Mouse (Mus musculus): Measurements from ENCODE around the gene Lacc1. TPM values are rescaled to one million over a fixed set of nuclear protein-coding genes. Genes with fewer than 3 reads are reported as not detected.
A peak's percentile ranks its signal among the peaks of the same experiment; 100 is the strongest.
"Not testable (repeated sequence)": the region's sequence is repeated elsewhere in the genome, so short reads cannot be mapped to it uniquely, and the experiment has no call there.

The Lacc1 gene
- polyA plus RNA-seq, 1 experiment from 2014 or later, result 3.8 TPM

- Histone ChIP-seq H3K27me3 (0 out of 2 replicates have a peak, but pooled peaks cover 3% of the 10 kb centered on the region), H3K4me3 (no peak overlapping the region), H3K9me3 (no peaks in the 10 kb centered on the region), H3K27ac (no peak overlapping the region), H3K9ac (no peak overlapping the region), H3K36me3 (no peaks in the 10 kb centered on the region), H3K4me1 (replicated peaks) (no peaks in the 10 kb centered on the region), H3K4me2 (no peak overlapping the region)
- no peak for ATAC-seq (ENCODE audit: low FRiP score)
- WGBS, result 58% methylated on average over 5 of the region's 5 CpGs
These were observed 7.2 kb downstream of the Lacc1 start for GRCm38 (mm10) chr14:77029319-77030054.

- no peak overlapping the region for H3K4me3 ChIP-seq
- no peaks in the 10 kb centered on the region for H3K4me1 ChIP-seq (replicated peaks)
- H3K4me2 ChIP-seq, result no peak overlapping the region
- no peak for ATAC-seq (ENCODE audit: low FRiP score)
- no peaks in the 10 kb centered on the region for H3K36me3 ChIP-seq
- no peaks in the 10 kb centered on the region for H3K27me3 ChIP-seq
- no peak overlapping the region for H3K27ac ChIP-seq
- H3K9ac ChIP-seq, result no peak overlapping the region
- H3K9me3 ChIP-seq, result no peaks in the 10 kb centered on the region
- WGBS, result 93% methylated on average over 3 of the region's 3 CpGs
These were observed 12.2 kb downstream of the Lacc1 start for GRCm38 (mm10) chr14:77024499-77024898.

- Histone ChIP-seq H3K4me3 (no peak overlapping the region), H3K4me1 (replicated peaks) (no peaks in the 10 kb centered on the region), H3K9ac (no peak overlapping the region), H3K27ac (no peak overlapping the region), H3K27me3 (no peaks in the 10 kb centered on the region), H3K4me2 (no peak overlapping the region), H3K36me3 (no peaks in the 10 kb centered on the region), H3K9me3 (no peaks in the 10 kb centered on the region)
- WGBS, result 87% methylated on average over 6 of the region's 6 CpGs
- ATAC-seq (ENCODE audit: low FRiP score), result no peak
These were observed 19.5 kb downstream of the Lacc1 start for GRCm38 (mm10) chr14:77017211-77017610.

GRCm38 (mm10) chr14:77016783-77017182 lies 19.9 kb downstream of the Lacc1 start:
- 69% methylated on average over 12 of the region's 12 CpGs for WGBS
- H3K9me3 ChIP-seq; H3K4me2 ChIP-seq; H3K36me3 ChIP-seq; H3K27ac ChIP-seq; ATAC-seq (ENCODE audit: low FRiP score); H3K27me3 ChIP-seq; H3K4me3 ChIP-seq; H3K9ac ChIP-seq; H3K4me1 ChIP-seq (replicated peaks): not testable (repeated sequence)

GRCm38 (mm10) chr14:77011804-77012203 lies 24.9 kb downstream of the Lacc1 start:
- Histone ChIP-seq H3K9ac (peak overlapping the region; percentile 55; the same call in 1 of the 2 replicates), H3K4me1 (replicated peaks) (no peaks in the 10 kb centered on the region), H3K27me3 (no peaks in the 10 kb centered on the region), H3K36me3 (no peaks in the 10 kb centered on the region), H3K4me2 (no peak overlapping the region), H3K4me3 (no peak overlapping the region), H3K9me3 (no peaks in the 10 kb centered on the region), H3K27ac (peak overlapping the region; percentile 74)
- 7% methylated on average over 3 of the region's 3 CpGs for WGBS
- peak; percentile 65 for ATAC-seq (ENCODE audit: low FRiP score)

- Histone ChIP-seq H3K4me1 (replicated peaks) (peaks cover 12% of the 10 kb centered on the region), H3K27me3 (no peaks in the 10 kb centered on the region), H3K9ac (no peak overlapping the region), H3K4me3 (no peak overlapping the region), H3K27ac (no peak overlapping the region), H3K36me3 (no peaks in the 10 kb centered on the region), H3K9me3 (no peaks in the 10 kb centered on the region), H3K4me2 (no peak overlapping the region)
- 22% methylated on average over 3 of the region's 3 CpGs for WGBS
- ATAC-seq (ENCODE audit: low FRiP score), result no peak
These were observed 28.5 kb downstream of the Lacc1 start for GRCm38 (mm10) chr14:77008238-77008637.

- peaks cover 12% of the 10 kb centered on the region for H3K4me1 ChIP-seq (replicated peaks)
- no peaks in the 10 kb centered on the region for H3K9me3 ChIP-seq
- 64% methylated on average over 5 of the region's 5 CpGs for whole genome bisulfite sequencing
- H3K27me3 ChIP-seq, result no peaks in the 10 kb centered on the region
- no peak overlapping the region for H3K4me3 ChIP-seq
- H3K4me2 ChIP-seq, result no peak overlapping the region
- ATAC-seq (ENCODE audit: low FRiP score), result no peak
- H3K36me3 ChIP-seq, result no peaks in the 10 kb centered on the region
- H3K27ac ChIP-seq, result no peak overlapping the region
- no peak overlapping the region for H3K9ac ChIP-seq
These were observed 31.1 kb downstream of the Lacc1 start for GRCm38 (mm10) chr14:77005566-77005965.

GRCm38 (mm10) chr14:77004740-77005139 lies 32.0 kb downstream of the Lacc1 start:
- 62% methylated on average over 8 of the region's 8 CpGs for WGBS
- Histone ChIP-seq H3K27ac (no peak overlapping the region), H3K9ac (no peak overlapping the region)

GRCm38 (mm10) chr14:76990351-76990750 lies 46.4 kb downstream of the Lacc1 start:
- not testable (repeated sequence) for H3K27ac ChIP-seq; H3K9me3 ChIP-seq; H3K4me1 ChIP-seq (replicated peaks); H3K4me3 ChIP-seq; ATAC-seq (ENCODE audit: low FRiP score); H3K36me3 ChIP-seq; H3K9ac ChIP-seq; H3K27me3 ChIP-seq; H3K4me2 ChIP-seq
- 86% methylated on average over 2 of the region's 2 CpGs for WGBS

More at GRCm38 (mm10) chr14:77004740-77005139, 32.0 kb downstream of the Lacc1 start:
- H3K4me2 ChIP-seq, result no peak overlapping the region
- H3K4me1 ChIP-seq (replicated peaks), result peaks cover 12% of the 10 kb centered on the region
- no peak for ATAC-seq (ENCODE audit: low FRiP score)
- H3K4me3 ChIP-seq, result no peak overlapping the region
- H3K9me3 ChIP-seq, result no peaks in the 10 kb centered on the region
- no peaks in the 10 kb centered on the region for H3K27me3 ChIP-seq
- no peaks in the 10 kb centered on the region for H3K36me3 ChIP-seq

GRCm38 (mm10) chr14:76981781-76982180 lies 54.9 kb downstream of the Lacc1 start:
- H3K27ac ChIP-seq, result peak overlapping the region; percentile 13; the same call in 1 of the 2 replicates
- WGBS, result 55% methylated on average over 1 of the region's 1 CpGs
- H3K4me3 ChIP-seq, result no peak overlapping the region
- ATAC-seq (ENCODE audit: low FRiP score), result no peak
- H3K9me3 ChIP-seq, result no peaks in the 10 kb centered on the region
- no peak overlapping the region for H3K9ac ChIP-seq
- no peak overlapping the region for H3K4me2 ChIP-seq
- H3K27me3 ChIP-seq, result no peaks in the 10 kb centered on the region
- no peaks in the 10 kb centered on the region for H3K36me3 ChIP-seq
- H3K4me1 ChIP-seq (replicated peaks), result 0 out of 2 replicates have a peak, but pooled peaks cover 3% of the 10 kb centered on the region

- 0 out of 2 replicates have a peak, but pooled peaks cover 3% of the 10 kb centered on the region for H3K4me1 ChIP-seq (replicated peaks)
- H3K9me3 ChIP-seq, result no peaks in the 10 kb centered on the region
- WGBS, result 98% methylated on average over 4 of the region's 4 CpGs
- no peak overlapping the region for H3K27ac ChIP-seq
- no peaks in the 10 kb centered on the region for H3K36me3 ChIP-seq
- H3K9ac ChIP-seq, result no peak overlapping the region
- no peak for ATAC-seq (ENCODE audit: low FRiP score)
- no peak overlapping the region for H3K4me3 ChIP-seq
- H3K4me2 ChIP-seq, result no peak overlapping the region
- no peaks in the 10 kb centered on the region for H3K27me3 ChIP-seq
These were observed 55.5 kb downstream of the Lacc1 start for GRCm38 (mm10) chr14:76981176-76981575.

- WGBS, result 84% methylated on average over 9 of the region's 9 CpGs
- no peak for ATAC-seq (ENCODE audit: low FRiP score)
These were observed 57.1 kb downstream of the Lacc1 start for GRCm38 (mm10) chr14:76979569-76979968.

More at GRCm38 (mm10) chr14:76979569-76979968, 57.1 kb downstream of the Lacc1 start:
- Histone ChIP-seq H3K9ac (no peak overlapping the region), H3K27me3 (no peaks in the 10 kb centered on the region), H3K4me1 (replicated peaks) (0 out of 2 replicates have a peak, but pooled peaks cover 3% of the 10 kb centered on the region), H3K27ac (no peak overlapping the region), H3K36me3 (no peaks in the 10 kb centered on the region), H3K9me3 (no peaks in the 10 kb centered on the region), H3K4me3 (no peak overlapping the region), H3K4me2 (no peak overlapping the region)
